Mouse (Mus musculus): ENCODE results near the gene Tmod1. TPM values are rescaled to one million over a fixed set of nuclear protein-coding genes. Genes with fewer than 3 reads are reported as not detected.

The Tmod1 gene
- polyA plus RNA-seq, 2 experiments, result 32.2 to 41.7 TPM

DNA sequence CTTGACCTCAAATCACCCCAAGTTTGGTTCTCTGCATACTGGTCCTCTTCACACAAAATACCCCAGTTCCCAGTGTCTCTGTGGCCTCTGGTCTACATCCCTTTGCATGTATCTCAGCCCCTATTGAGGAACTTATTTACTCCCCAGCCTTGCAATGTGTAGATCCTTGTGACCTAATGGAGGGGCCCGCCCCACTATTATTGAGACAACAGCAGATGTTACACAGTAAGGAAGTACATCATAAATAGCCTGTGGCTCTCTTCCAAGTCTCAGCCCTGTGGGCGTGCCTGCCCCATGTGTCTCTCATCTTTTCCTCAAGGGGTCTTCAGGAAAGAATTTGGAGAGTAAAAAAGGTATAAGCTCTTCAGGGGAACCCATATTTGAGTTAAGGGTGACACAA, 38.2 kb downstream of the Tmod1 start:
- Histone ChIP-seq H3K9me3 (ENCODE audit: control insufficient read depth, low read length) (no peaks in the 10 kb centered on the region), H3K4me2 (ENCODE audit: low read depth) (no peak overlapping the region), H3K27me3 (ENCODE audit: control insufficient read depth, insufficient read depth, low read length) (no peaks in the 10 kb centered on the region), H3K36me3 (replicated peaks; ENCODE audit: control insufficient read depth, insufficient read depth, low read depth) (peaks cover 43% of the 10 kb centered on the region), H3K4me1 (replicated peaks; ENCODE audit: control insufficient read depth in 2 of 2, insufficient read depth in 2 of 2, low read length in 1 of 2) (no peaks in the 10 kb centered on the region), H3K9ac (replicated peaks) (no peak overlapping the region), H3K27ac (no peak overlapping the region), H3K4me3 (ENCODE audit: insufficient read depth in 1 of 2, low read depth in 2 of 2, low read length in 2 of 2) (no peak overlapping the region)
- no peak for ATAC-seq (ENCODE audit: insufficient read depth)
- no peak for TF ChIP-seq CTCF (IDR thresholded peaks at IDR 0.05; ENCODE audit: low read depth)
- no peak for TF ChIP-seq EP300 (IDR thresholded peaks at IDR 0.05; ENCODE audit: low read depth)
- WGBS (ENCODE audit: insufficient replicate concordance), result 74% methylated on average over 2 of the region's 2 CpGs
- no peak for DNase-seq (ENCODE audit: low read depth in 3 of 3, low spot score in 3 of 3)

- TF ChIP-seq CTCF (IDR thresholded peaks at IDR 0.05; ENCODE audit: low read depth) (peak; percentile 21), EP300 (IDR thresholded peaks at IDR 0.05; ENCODE audit: low read depth) (no peak)
- Histone ChIP-seq H3K4me2 (ENCODE audit: low read depth) (no peak overlapping the region), H3K36me3 (replicated peaks; ENCODE audit: control insufficient read depth, insufficient read depth, low read depth) (peaks cover 70% of the 10 kb centered on the region), H3K9ac (replicated peaks) (no peak overlapping the region), H3K4me1 (replicated peaks; ENCODE audit: control insufficient read depth in 2 of 2, insufficient read depth in 2 of 2, low read length in 1 of 2) (no peaks in the 10 kb centered on the region), H3K4me3 (ENCODE audit: insufficient read depth in 1 of 2, low read depth in 2 of 2, low read length in 2 of 2) (no peak overlapping the region), H3K9me3 (ENCODE audit: control insufficient read depth, low read length) (no peaks in the 10 kb centered on the region), H3K27ac (no peak overlapping the region), H3K27me3 (ENCODE audit: control insufficient read depth, insufficient read depth, low read length) (no peaks in the 10 kb centered on the region)
- 88% methylated on average over 4 of the region's 4 CpGs for WGBS (ENCODE audit: insufficient replicate concordance)
- no peak for DNase-seq (ENCODE audit: low read depth in 3 of 3, low spot score in 3 of 3)
- no peak for ATAC-seq (ENCODE audit: insufficient read depth)
Measured at GRCm38 (mm10) chr4:46080261-46080660, 41.5 kb downstream of the Tmod1 start.

DNA sequence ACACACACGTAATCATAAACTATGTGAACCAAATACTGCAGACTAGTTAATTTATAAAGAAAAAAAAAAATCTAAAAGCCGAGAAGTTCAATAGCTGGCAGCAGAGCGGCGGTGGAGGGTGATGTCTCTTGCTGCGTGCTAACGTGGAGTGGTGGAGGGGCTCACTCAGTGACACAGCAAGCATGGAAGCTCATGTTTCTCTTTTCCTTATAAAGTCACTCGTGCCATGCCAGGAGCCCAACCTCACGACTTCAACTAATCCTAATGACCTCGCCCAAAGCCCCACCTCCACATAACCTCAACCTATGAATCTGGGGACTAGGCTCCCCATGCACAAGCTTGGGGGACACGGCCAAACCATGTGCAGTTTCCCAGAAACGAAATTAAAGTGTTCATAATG, 43.8 kb downstream of the Tmod1 start:
- Histone ChIP-seq H3K27me3 (ENCODE audit: control insufficient read depth, insufficient read depth, low read length) (no peaks in the 10 kb centered on the region), H3K4me1 (replicated peaks; ENCODE audit: control insufficient read depth in 2 of 2, insufficient read depth in 2 of 2, low read length in 1 of 2) (no peaks in the 10 kb centered on the region), H3K4me3 (ENCODE audit: insufficient read depth in 1 of 2, low read depth in 2 of 2, low read length in 2 of 2) (no peak overlapping the region), H3K27ac (no peak overlapping the region), H3K9me3 (ENCODE audit: control insufficient read depth, low read length) (no peaks in the 10 kb centered on the region), H3K36me3 (replicated peaks; ENCODE audit: control insufficient read depth, insufficient read depth, low read depth) (peaks cover 88% of the 10 kb centered on the region), H3K4me2 (ENCODE audit: low read depth) (no peak overlapping the region), H3K9ac (replicated peaks) (no peak overlapping the region)
- no peak for TF ChIP-seq EP300 (IDR thresholded peaks at IDR 0.05; ENCODE audit: low read depth)
- TF ChIP-seq CTCF (IDR thresholded peaks at IDR 0.05; ENCODE audit: low read depth), result no peak
- no peak for ATAC-seq (ENCODE audit: insufficient read depth)
- 75% methylated on average over 11 of the region's 11 CpGs for WGBS (ENCODE audit: insufficient replicate concordance)
- no peak for DNase-seq (ENCODE audit: low read depth in 3 of 3, low spot score in 3 of 3)

DNA sequence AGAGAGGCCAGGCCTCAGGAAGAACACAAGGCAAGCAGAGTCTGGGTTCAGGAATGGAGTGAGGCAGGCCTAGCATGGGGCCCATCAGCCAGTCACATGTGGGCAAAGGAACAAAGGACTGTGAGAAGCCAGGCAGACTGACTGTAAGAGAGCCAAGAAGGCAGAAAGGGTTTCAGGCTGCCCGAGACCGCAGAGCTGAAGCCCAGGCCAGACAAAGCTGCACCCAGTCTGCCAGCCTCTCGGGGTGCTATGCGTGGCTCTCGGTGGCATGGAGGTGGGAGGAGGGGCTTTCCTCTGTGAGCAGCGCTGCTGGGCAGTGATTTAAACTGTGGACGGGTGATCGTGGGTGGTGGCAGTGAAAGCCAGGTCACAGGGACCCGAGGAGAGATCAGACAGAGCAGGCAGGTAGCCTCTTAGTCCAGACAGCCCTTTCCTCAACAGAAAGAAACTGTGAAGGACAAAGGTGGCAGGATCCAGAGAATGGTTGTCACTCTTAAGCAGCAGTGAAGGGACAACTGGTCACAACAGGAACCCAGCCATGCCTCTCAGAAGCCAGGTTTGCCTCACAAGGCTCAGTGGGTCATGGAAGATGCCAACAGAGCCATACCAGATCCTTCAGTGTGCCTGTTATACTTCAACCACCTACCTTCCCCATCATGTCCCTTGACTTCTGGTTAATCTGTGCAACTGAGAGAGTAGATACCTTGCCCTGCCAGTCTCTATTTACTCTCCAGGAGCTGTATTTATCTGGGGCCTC, 45.9 kb downstream of the Tmod1 start:
- no peak for ATAC-seq (ENCODE audit: insufficient read depth)
- 86% methylated on average over 9 of the region's 9 CpGs for WGBS (ENCODE audit: insufficient replicate concordance)
- Histone ChIP-seq H3K9me3 (ENCODE audit: control insufficient read depth, low read length) (no peaks in the 10 kb centered on the region), H3K9ac (replicated peaks) (no peak overlapping the region), H3K4me3 (ENCODE audit: insufficient read depth in 1 of 2, low read depth in 2 of 2, low read length in 2 of 2) (no peak overlapping the region), H3K27me3 (ENCODE audit: control insufficient read depth, insufficient read depth, low read length) (no peaks in the 10 kb centered on the region), H3K36me3 (replicated peaks; ENCODE audit: control insufficient read depth, insufficient read depth, low read depth) (peaks cover 84% of the 10 kb centered on the region), H3K4me2 (ENCODE audit: low read depth) (no peak overlapping the region), H3K4me1 (replicated peaks; ENCODE audit: control insufficient read depth in 2 of 2, insufficient read depth in 2 of 2, low read length in 1 of 2) (no peaks in the 10 kb centered on the region), H3K27ac (no peak overlapping the region)
- TF ChIP-seq EP300 (IDR thresholded peaks at IDR 0.05; ENCODE audit: low read depth) (no peak), CTCF (IDR thresholded peaks at IDR 0.05; ENCODE audit: low read depth) (no peak)
- no peak for DNase-seq (ENCODE audit: low read depth in 3 of 3, low spot score in 3 of 3)

DNA sequence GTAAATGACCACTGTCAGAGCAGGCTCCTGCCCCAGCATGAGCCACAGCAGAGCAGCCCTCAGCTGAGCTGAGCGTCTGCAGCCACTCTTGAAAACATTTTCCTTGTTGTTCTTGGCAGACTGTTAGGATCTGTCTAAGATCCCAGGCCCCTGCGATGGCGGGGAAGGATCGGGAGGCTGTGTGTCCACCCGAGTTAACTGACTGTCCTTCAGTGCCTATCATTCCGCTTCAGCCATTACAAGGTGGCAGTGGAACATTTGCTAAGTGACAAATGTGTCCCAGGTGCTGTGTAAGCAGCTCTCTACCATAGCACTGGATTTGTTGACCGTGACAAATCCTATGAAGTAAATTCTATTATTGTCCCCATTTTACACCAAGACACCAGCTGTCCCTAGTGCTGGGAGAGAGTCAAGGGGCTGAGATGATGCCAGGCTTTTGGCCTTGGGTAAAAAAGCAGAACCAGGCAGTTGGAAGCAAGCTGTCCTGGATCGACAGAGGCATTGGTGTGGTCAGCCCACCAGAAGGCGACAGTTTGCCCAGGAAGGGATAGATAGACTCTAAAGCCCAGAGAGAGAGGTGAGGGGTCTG, 46.6 kb downstream of the Tmod1 start:
- Histone ChIP-seq H3K4me3 (ENCODE audit: insufficient read depth in 1 of 2, low read depth in 2 of 2, low read length in 2 of 2) (no peak overlapping the region), H3K36me3 (replicated peaks; ENCODE audit: control insufficient read depth, insufficient read depth, low read depth) (peaks cover 84% of the 10 kb centered on the region), H3K4me1 (replicated peaks; ENCODE audit: control insufficient read depth in 2 of 2, insufficient read depth in 2 of 2, low read length in 1 of 2) (no peaks in the 10 kb centered on the region), H3K27me3 (ENCODE audit: control insufficient read depth, insufficient read depth, low read length) (no peaks in the 10 kb centered on the region), H3K4me2 (ENCODE audit: low read depth) (no peak overlapping the region), H3K9me3 (ENCODE audit: control insufficient read depth, low read length) (no peaks in the 10 kb centered on the region), H3K9ac (replicated peaks) (no peak overlapping the region), H3K27ac (no peak overlapping the region)
- 82% methylated on average over 9 of the region's 9 CpGs for WGBS (ENCODE audit: insufficient replicate concordance)
- ATAC-seq (ENCODE audit: insufficient read depth) (no peak), DNase-seq (ENCODE audit: low read depth in 3 of 3, low spot score in 3 of 3) (no peak)
- TF ChIP-seq CTCF (IDR thresholded peaks at IDR 0.05; ENCODE audit: low read depth) (no peak), EP300 (IDR thresholded peaks at IDR 0.05; ENCODE audit: low read depth) (no peak)
